Mouse (Mus musculus) midbrain, embryonic 11.5 days (tissue): Measurements from ENCODE around the gene Nphp3. TPM values are rescaled to one million over a fixed set of nuclear protein-coding genes. Genes with fewer than 3 reads are reported as not detected.

Source experiments
- ATAC-seq: fragments of 200-750 bp; cut with Nextera tagmentation; 2 replicates; pipeline ENCODE4 v1.8.0; 2017; ENCODE audit warnings: moderate TSS enrichment, moderate library complexity; ENCODE audit not compliant: low FRiP score
- DNase-seq: peaks from one replicate; pipeline ENCODE4 v3.0.0; 2015; ENCODE audit warnings: low spot score; ENCODE audit errors: missing footprints
- H3K27ac ChIP-seq: fragments of 300-500 bp; sonication (generic); 2 replicates; pipeline ENCODE4 v1.5.1; 2014; ENCODE audit warnings: low read depth, low read length
- H3K27me3 ChIP-seq: fragments of 300-500 bp; sonication (generic); 2 replicates; pipeline ENCODE4 v1.6.1; 2014; ENCODE audit warnings: mild to moderate bottlenecking, low read length, moderate library complexity, mixed read lengths; ENCODE audit not compliant: control insufficient read depth, insufficient read depth
- H3K36me3 ChIP-seq: fragments of 300-500 bp; sonication (generic); 2 replicates; pipeline ENCODE4 v1.6.1; 2014; ENCODE audit warnings: mild to moderate bottlenecking, low read length, moderate library complexity, mixed read lengths; ENCODE audit not compliant: control insufficient read depth, insufficient read depth
- H3K4me1 ChIP-seq: fragments of 300-500 bp; sonication (generic); 2 replicates; pipeline ENCODE4 v1.6.1; 2014; ENCODE audit warnings: low read length; ENCODE audit not compliant: control insufficient read depth, insufficient read depth
- H3K4me2 ChIP-seq: fragments of 300-500 bp; sonication (generic); 2 replicates; pipeline ENCODE4 v1.6.1; 2014; ENCODE audit warnings: mild to moderate bottlenecking, moderate library complexity
- H3K4me3 ChIP-seq: fragments of 300-500 bp; sonication (generic); 2 replicates; pipeline ENCODE4 v1.5.1; 2014; ENCODE audit warnings: low read depth, low read length
- H3K9ac ChIP-seq: fragments of 300-500 bp; sonication (generic); 2 replicates; pipeline ENCODE4 v1.6.1; 2014; ENCODE audit warnings: low read length
- H3K9me3 ChIP-seq: fragments of 300-500 bp; sonication (generic); 2 replicates; pipeline ENCODE4 v1.6.1; 2016; ENCODE audit warnings: low read length; ENCODE audit not compliant: control insufficient read depth
- WGBS: fragments of 180-500 bp; shearing (Covaris S2); extraction: QIAGEN DNeasy Blood & Tissue Kit; methylation state at CpG from one replicate; pipeline ENCODE4 v1.1.7; 2014; 5-methylcytosine and 5-hydroxymethylcytosine counted together
- polyA plus RNA-seq: library from polyadenylated mRNA; unstranded; fragments of >200 nt; fragmentation: Nextera tagmentation; extraction: Ambion mirVana; gene quantifications from 2 replicates; pipeline ENCODE4 v1.2.1, GENCODE M21; 2014

The Nphp3 gene
- polyA plus RNA-seq, 1 experiment from 2014 or later, result 3.3 TPM

DNA sequence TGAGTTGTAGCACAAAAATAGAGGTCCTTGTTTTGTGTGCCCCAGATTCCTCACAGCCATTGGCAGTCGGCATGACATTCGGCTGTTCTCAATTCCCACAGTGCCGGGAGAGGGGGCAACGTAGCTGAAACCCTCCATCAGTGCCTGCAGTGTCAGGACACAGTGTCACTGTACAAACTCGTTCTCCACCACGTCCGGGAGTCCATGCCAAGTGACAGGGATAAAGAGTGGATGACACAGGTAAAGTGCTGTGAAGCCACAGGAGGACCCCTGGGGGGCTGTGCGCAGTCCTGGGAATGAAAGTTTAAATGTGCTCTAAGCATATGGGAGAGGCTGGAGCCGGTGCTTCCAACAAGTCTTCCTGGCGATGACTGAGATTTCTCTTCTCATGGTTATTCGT, 27.5 kb downstream of the Nphp3 start:
- no peak for ATAC-seq
- 93% methylated on average over 11 of the region's 11 CpGs for WGBS
- H3K27me3 ChIP-seq, result no peaks in the 10 kb centered on the region
- no peak overlapping the region for H3K4me3 ChIP-seq
- no peak overlapping the region for H3K4me2 ChIP-seq
- no peaks in the 10 kb centered on the region for H3K9me3 ChIP-seq
- H3K27ac ChIP-seq, result no peak overlapping the region
- no peak overlapping the region for H3K9ac ChIP-seq
- H3K36me3 ChIP-seq, result peaks cover 4% of the 10 kb centered on the region
- no peak for DNase-seq
- no peaks in the 10 kb centered on the region for H3K4me1 ChIP-seq

DNA sequence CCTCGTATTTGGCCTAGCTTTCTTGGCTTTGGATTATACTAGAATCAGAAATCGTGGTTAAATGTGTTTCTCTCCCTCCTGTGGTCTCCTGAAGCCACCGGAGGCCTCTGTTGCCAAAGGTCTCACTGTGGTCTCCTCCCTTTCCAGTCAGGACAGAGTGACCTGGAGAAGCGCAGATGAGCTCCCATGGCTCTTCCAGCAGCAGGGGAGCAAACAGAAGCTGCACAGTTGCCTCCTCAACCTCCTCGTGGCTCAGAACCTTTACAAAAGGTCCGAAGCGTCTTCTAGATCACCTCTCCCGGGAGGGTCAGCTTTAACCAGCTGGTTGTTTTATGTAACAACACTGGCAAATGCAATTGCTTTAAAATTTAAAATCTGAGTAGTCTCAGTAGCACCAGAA, 31.9 kb downstream of the Nphp3 start:
- Histone ChIP-seq H3K9ac (no peak overlapping the region), H3K4me2 (no peak overlapping the region), H3K36me3 (no peaks in the 10 kb centered on the region), H3K4me1 (no peaks in the 10 kb centered on the region), H3K27me3 (no peaks in the 10 kb centered on the region), H3K4me3 (no peak overlapping the region), H3K27ac (no peak overlapping the region), H3K9me3 (no peaks in the 10 kb centered on the region)
- ATAC-seq, result no peak
- DNase-seq, result no peak
- WGBS, result 76% methylated on average over 8 of the region's 8 CpGs

DNA sequence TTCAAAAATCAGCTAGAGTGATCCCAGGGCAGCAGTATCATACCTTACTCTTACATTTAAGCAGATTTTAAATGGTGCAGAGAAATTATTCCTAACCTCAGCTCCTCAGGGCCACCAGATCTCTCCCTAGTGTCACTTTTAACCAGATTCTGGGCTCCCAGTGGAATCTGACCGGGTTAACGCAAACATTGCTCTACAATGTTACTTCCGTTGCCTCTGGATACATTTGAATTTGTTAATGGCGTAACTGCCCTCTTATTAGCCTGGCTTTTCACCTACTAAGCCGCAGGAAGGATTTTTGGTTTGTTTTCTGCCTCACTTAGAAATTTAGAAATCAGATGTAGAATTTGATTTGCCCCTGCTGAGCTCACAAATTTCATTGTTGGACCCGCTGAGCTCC, 32.4 kb downstream of the Nphp3 start:
- Histone ChIP-seq H3K4me1 (no peaks in the 10 kb centered on the region), H3K9ac (no peak overlapping the region), H3K27ac (no peak overlapping the region), H3K27me3 (no peaks in the 10 kb centered on the region), H3K4me3 (no peak overlapping the region), H3K36me3 (no peaks in the 10 kb centered on the region), H3K4me2 (no peak overlapping the region), H3K9me3 (no peaks in the 10 kb centered on the region)
- WGBS, result 77% methylated on average over 6 of the region's 6 CpGs
- no peak for DNase-seq
- ATAC-seq, result no peak

DNA sequence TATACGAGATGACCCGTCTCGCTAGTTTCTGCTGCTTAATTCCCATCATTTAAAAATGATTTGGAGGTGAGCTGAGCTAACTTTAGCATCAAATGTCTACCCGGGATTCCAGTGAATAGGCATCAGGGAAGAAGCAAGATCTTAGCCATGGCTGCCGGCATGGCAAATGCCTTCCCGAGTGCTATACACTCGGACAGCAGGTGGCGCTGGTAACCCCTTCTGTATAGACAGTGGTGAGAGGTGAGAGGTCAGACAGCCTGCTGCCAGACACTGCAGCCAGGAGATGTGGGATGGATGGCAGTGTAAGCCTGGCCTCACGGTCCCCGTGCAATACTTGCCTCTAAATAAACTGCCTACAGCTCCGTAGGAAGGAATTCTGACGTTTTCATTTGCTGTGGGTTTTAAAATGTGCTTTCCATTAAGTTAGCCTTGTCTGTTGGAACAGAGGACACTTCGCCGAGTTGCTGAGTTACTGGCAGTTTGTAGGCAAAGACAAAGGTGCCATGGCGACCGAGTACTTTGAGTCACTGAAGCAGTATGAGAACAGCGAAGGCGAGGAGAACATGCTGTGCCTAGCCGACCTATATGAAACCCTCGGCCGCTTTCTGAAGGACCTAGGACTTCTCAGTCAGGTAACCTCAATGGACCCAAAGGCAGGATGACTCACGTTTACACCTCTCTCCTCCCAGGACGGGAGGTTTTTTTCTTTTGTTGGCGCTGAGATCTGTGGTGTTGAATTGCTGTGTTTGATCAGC, 33.1 kb downstream of the Nphp3 start:
- ATAC-seq (peak; percentile 79), DNase-seq (peak; percentile 95)
- Histone ChIP-seq H3K9ac (no peak overlapping the region), H3K4me1 (no peaks in the 10 kb centered on the region), H3K27me3 (no peaks in the 10 kb centered on the region), H3K4me2 (no peak overlapping the region), H3K9me3 (no peaks in the 10 kb centered on the region), H3K27ac (no peak overlapping the region), H3K36me3 (no peaks in the 10 kb centered on the region), H3K4me3 (no peak overlapping the region)
- 46% methylated on average over 24 of the region's 24 CpGs for WGBS

DNA sequence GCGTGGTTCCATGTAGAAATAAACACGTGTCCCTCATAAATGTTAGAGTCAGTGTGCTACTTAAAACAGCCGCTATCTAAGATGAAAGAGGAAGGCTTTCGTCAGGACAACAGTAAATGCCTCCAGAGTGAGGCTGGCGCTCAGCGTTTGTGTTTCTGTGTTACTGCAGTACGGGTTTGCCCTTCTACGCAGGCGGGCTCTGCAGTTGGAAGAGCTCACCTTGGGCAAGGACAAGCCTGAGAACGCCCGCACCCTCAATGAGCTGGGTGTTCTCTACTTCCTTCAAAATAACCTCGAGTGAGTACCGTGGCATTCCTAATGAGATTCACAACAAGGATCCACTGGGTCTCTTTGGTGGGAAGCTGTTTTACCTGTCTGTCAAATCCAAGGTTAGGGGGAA, 35.9 kb downstream of the Nphp3 start:
- no peaks in the 10 kb centered on the region for H3K27me3 ChIP-seq
- no peaks in the 10 kb centered on the region for H3K36me3 ChIP-seq
- ATAC-seq, result no peak

DNA sequence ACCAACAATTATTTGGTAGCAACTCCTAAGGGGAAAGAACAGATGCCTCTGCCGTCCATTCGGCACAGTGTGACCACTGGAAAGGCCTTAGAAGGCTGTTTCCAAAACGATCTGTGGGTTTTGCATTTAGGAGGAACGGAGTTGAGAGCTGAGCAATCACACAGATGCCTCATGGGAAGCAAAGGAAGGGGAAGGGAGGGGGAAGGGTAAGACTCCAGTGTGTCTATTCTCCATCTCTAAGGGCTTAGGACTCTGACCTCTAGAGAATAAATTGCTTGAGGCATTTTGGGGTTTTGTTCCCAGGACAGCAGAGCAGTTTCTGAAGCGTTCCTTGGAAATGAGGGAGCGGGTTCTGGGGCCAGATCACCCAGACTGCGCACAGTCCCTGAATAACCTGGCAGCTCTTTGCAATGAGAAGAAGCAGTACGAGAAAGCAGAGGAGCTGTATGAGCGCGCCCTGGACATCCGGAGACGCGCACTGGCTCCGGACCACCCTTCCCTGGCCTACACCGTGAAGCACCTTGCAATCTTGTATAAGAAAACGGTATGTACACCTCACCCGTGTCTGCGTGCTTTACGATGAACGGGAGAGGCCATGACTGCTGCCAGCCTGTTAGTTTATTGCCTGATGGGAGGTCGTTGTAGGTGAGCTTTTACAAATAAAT, 36.8 kb downstream of the Nphp3 start:
- WGBS, result 89% methylated on average over 21 of the region's 21 CpGs
- no peak for ATAC-seq

More for the DNA sequence above, 35.9 kb downstream of the Nphp3 start:
- Histone ChIP-seq H3K4me3 (no peak overlapping the region), H3K4me2 (no peak overlapping the region), H3K4me1 (no peaks in the 10 kb centered on the region), H3K9ac (no peak overlapping the region), H3K27ac (no peak overlapping the region), H3K9me3 (no peaks in the 10 kb centered on the region)
- 92% methylated on average over 13 of the region's 13 CpGs for WGBS
- DNase-seq, result no peak

DNA sequence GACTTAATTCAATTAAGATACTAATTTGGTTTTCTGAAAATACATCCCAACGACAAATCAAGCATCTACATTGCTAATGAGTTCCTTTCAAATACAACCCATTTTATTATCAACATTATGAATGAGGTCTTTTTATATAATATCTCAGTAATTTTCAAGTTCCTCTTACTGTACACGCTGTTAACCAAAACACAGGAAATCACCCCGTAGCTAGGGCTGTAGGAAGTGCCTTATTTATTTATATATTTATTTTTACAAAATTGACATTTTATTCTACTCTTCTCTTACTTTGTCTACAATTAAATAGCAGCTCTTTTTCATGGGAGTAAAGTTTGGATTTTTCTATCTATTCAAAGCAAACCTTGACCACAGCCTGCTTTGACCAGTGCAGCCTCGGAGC, 37.4 kb downstream of the Nphp3 start:
- 89% methylated on average over 4 of the region's 4 CpGs for WGBS
- H3K9me3 ChIP-seq, result no peaks in the 10 kb centered on the region
- ATAC-seq, result no peak
- no peak overlapping the region for H3K27ac ChIP-seq
- H3K36me3 ChIP-seq, result no peaks in the 10 kb centered on the region
- H3K4me3 ChIP-seq, result no peak overlapping the region
- H3K27me3 ChIP-seq, result no peaks in the 10 kb centered on the region
- no peaks in the 10 kb centered on the region for H3K4me1 ChIP-seq
- H3K4me2 ChIP-seq, result no peak overlapping the region
- DNase-seq, result no peak
- no peak overlapping the region for H3K9ac ChIP-seq

More for the DNA sequence above, 36.8 kb downstream of the Nphp3 start:
- Histone ChIP-seq H3K36me3 (no peaks in the 10 kb centered on the region), H3K4me2 (no peak overlapping the region), H3K9me3 (no peaks in the 10 kb centered on the region), H3K4me3 (no peak overlapping the region), H3K27me3 (no peaks in the 10 kb centered on the region), H3K9ac (no peak overlapping the region), H3K4me1 (no peaks in the 10 kb centered on the region), H3K27ac (no peak overlapping the region)
- DNase-seq, result no peak

DNA sequence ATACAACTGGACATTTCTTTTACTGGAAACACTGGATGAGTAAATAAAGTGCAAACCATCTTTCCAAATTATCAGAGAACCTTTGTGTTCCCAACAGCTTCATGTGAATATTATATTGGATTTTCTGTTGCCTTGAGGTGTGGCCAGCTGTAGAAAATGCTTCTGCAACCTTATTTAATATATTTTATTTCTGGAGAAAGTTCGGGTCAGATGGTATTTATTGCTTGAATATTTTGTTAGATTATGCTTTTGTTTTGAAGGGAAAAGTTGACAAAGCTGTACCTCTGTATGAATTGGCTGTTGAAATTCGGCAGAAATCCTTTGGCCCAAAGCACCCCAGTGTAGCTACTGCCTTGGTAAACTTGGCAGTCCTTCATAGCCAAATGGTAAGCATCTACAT, 38.0 kb downstream of the Nphp3 start, which contains the start of gene Gm28305:
Gm28305 (plus strand) TSS at position 301 of the 400 bp plus-strand sequence.
- H3K4me1 ChIP-seq, result no peaks in the 10 kb centered on the region
- no peak within 1 kb of the TSS for H3K9ac ChIP-seq
- H3K27me3 ChIP-seq, result no peaks in the 10 kb centered on the region
- no peak within 1 kb of the TSS for H3K27ac ChIP-seq
- DNase-seq (no peak), ATAC-seq (no peak)
- no peaks in the 10 kb centered on the region for H3K9me3 ChIP-seq
- no peaks in the 10 kb centered on the region for H3K36me3 ChIP-seq
- WGBS, result 71% methylated on average over 2 of the region's 2 CpGs
- no peak within 1 kb of the TSS for H3K4me3 ChIP-seq
- no peak within 1 kb of the TSS for H3K4me2 ChIP-seq

DNA sequence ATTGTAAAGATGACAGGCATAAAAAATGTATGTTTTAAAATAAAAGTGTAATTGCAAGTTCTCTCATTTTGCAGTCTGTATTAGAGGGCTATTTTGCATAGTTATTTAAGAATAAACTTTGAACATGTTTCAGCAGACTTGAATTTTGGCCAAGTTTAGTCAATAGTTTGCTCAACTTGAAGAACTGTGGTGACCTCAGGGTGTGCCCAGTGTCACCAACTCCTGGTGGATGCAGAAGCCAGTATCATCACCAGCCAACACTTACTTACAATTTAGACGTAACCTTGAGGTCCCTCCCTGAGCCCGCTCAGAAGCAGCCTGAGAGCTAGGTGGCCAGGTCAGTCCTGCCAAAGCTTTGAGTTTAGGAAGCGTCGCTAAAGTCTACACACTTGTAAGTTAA, 41.3 kb downstream of the Nphp3 start:
- Histone ChIP-seq H3K36me3 (peaks cover 5% of the 10 kb centered on the region; the same call in 1 of the 2 replicates), H3K4me2 (no peak overlapping the region), H3K27me3 (no peaks in the 10 kb centered on the region), H3K4me3 (no peak overlapping the region), H3K9me3 (no peaks in the 10 kb centered on the region), H3K27ac (no peak overlapping the region), H3K9ac (no peak overlapping the region), H3K4me1 (no peaks in the 10 kb centered on the region)
- 89% methylated on average over 4 of the region's 4 CpGs for WGBS
- no peak for DNase-seq
- ATAC-seq, result no peak
